Mouse (Mus musculus) G1E (cell line): ENCODE results near the gene Zdhhc22. TPM values are rescaled to one million over a fixed set of nuclear protein-coding genes. Genes with fewer than 3 reads are reported as not detected.

Experiments
- ATAC-seq: 2 replicates; pipeline ENCODE4 v1.8.0; 2016; ENCODE audit warnings: mild to moderate bottlenecking; ENCODE audit not compliant: insufficient number of reproducible peaks, poor library complexity, low FRiP score, severe bottlenecking; ENCODE audit errors: extremely low read depth
- DNase-seq: peaks from one replicate; pipeline ENCODE4 v3.0.0; 2012; ENCODE audit warnings: low spot score
- H3K27me3 ChIP-seq: 2 replicates; pipeline ENCODE4 v1.6.1; 2012; ENCODE audit warnings: mild to moderate bottlenecking, low read length, inconsistent platforms; ENCODE audit not compliant: insufficient read depth
- H3K36me3 ChIP-seq: replicated peaks from 2 replicates; pipeline ENCODE3; 2012; ENCODE audit warnings: mild to moderate bottlenecking, inconsistent platforms
- H3K4me1 ChIP-seq: 2 replicates; pipeline ENCODE4 v1.6.1; 2012; ENCODE audit warnings: low read depth, low read length, inconsistent platforms, mixed read lengths; ENCODE audit not compliant: insufficient read depth
- H3K4me3 ChIP-seq: 2 replicates; pipeline ENCODE4 v1.5.1; 2012; ENCODE audit warnings: low read depth, mild to moderate bottlenecking, inconsistent platforms, low read length, moderate library complexity, mixed read lengths
- H3K9me3 ChIP-seq: replicated peaks from 2 replicates; pipeline ENCODE4 v1.6.1; 2012; ENCODE audit warnings: inconsistent platforms
- CTCF ChIP-seq: IDR thresholded peaks from 2 replicates; pipeline ENCODE4 v1.5.1; 2012; ENCODE audit warnings: low read depth, low read length, inconsistent platforms, mixed read lengths
- GATA1 ChIP-seq: IDR thresholded peaks from 2 replicates; pipeline ENCODE4 v1.6.1; 2012; ENCODE audit warnings: borderline replicate concordance, low read length, inconsistent platforms, mixed read lengths
- GATA2 ChIP-seq: IDR thresholded peaks from 2 replicates; pipeline ENCODE4 v1.6.1; 2012; ENCODE audit warnings: low read depth, low read length, inconsistent platforms, borderline replicate concordance
- POLR2AphosphoS5 ChIP-seq: IDR thresholded peaks from 2 replicates; pipeline ENCODE4 v1.6.1; 2012; ENCODE audit warnings: low read depth, low read length, inconsistent platforms; ENCODE audit not compliant: insufficient replicate concordance
- TAL1 ChIP-seq: conservative IDR thresholded peaks from 2 replicates; pipeline ENCODE4 v1.6.1; 2012; ENCODE audit warnings: low read depth, low read length, inconsistent platforms, mixed read lengths
- polyA plus RNA-seq: library from polyadenylated mRNA; stranded (reverse); fragments of >175 nt; gene quantifications from 2 replicates; pipeline ENCODE4 v1.2.3, GENCODE M21; 2012
- total RNA-seq, 2 experiments: library from RNA; stranded (forward) in 1 of 2; stranded (reverse) in 1 of 2; fragments of 200-1000 nt in 1 of 2; fragments of >200 nt in 1 of 2; fragmentation: Nextera tagmentation in 1 of 2; gene quantifications; 2 replicates each; pipeline ENCODE4 v1.2.3; 2014 to 2017

The Zdhhc22 gene
- total and polyA plus RNA-seq, 3 experiments: 0.11 TPM; not detected in 2

DNA sequence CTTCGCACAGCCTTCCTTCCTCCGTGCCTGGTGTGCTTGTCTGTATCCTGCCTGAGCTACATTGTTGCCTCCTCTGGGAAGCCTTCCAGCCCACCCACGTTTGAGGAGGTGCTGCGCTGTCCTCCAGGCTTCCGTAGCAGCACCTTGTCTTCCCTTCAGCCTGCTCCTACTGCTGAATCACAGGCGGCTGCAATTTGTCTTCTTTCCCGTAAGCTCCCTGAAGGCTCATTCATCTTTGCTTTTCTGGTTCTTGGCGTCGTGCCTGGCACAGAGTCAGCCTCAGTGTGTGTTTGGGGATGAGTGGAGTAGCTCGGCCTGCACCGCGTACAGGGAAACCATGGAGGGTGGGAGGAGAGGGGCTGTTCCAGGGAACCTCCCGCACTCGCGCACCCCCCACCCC is 12.4 kb downstream of the Zdhhc22 start:
- peaks cover 45% of the 10 kb centered on the region for H3K27me3 ChIP-seq
- TF ChIP-seq GATA2 (no peak), TAL1 (no peak), POLR2AphosphoS5 (no peak), CTCF (no peak), GATA1 (no peak)

DNA sequence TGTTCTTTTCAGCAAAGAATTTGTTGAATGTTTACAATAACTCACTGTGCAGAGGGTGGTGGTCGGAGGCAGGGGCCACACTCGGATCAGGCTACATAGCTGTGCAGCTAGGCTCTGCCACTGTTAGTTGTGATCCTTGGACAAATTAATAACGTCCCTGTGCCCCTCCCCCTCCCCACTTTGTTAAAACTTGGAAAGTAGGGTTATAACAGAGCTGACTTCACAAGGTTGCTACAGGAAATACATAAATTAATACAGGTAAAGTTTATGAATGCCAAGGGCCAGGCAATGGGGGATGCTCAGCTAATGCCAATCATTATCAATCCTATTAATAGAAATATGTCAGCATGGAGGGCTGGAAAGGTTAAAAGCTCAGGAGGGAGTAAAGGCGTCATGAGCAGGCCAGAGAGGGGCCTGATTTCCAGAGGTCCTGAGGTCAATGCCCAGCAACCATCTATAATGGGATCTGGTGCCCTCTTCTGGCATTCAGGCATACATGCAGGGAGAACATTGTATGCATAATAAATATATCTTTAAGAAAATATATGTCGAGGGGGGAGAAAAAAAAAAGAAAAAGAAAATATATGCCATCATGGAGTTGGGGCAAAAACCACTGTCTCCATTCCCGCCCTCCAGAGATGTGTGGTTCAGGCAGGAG is 13.6 kb downstream of the Zdhhc22 start:
- TF ChIP-seq GATA2 (no peak), CTCF (peak; percentile 19; the same call in 1 of the 2 replicates), POLR2AphosphoS5 (no peak), GATA1 (no peak), TAL1 (no peak)
- Histone ChIP-seq H3K36me3 (no peaks in the 10 kb centered on the region), H3K4me1 (peaks cover 31% of the 10 kb centered on the region), H3K27me3 (peaks cover 47% of the 10 kb centered on the region), H3K4me3 (no peak overlapping the region), H3K9me3 (no peaks in the 10 kb centered on the region)
- no peak for DNase-seq
- no peak for ATAC-seq

More for the DNA sequence above, 12.4 kb downstream of the Zdhhc22 start:
- Histone ChIP-seq H3K4me1 (peaks cover 27% of the 10 kb centered on the region), H3K4me3 (no peak overlapping the region), H3K36me3 (no peaks in the 10 kb centered on the region), H3K9me3 (no peaks in the 10 kb centered on the region)
- no peak for ATAC-seq
- no peak for DNase-seq

DNA sequence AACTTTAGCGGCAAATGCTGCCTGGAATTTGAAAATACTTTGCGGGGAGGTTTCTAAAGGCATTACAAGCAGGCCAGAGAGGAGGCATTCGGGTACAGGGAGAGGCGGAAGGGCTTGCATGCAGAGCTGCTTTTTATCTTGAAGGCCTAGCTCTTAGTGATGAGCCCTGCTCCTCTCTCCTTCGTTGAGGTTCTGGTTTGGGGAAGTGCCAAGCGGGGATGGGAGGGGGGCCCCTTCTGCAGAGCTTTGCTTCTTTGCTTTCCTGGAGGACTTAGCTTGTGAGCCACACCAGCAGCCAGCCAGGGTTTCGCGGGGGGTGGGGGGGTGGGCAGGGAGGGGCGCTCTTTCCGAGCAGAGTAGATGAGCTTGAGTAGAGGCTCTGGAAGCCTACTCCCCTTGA is 14.5 kb downstream of the Zdhhc22 start:
- Histone ChIP-seq H3K27me3 (peaks cover 39% of the 10 kb centered on the region), H3K4me1 (peaks cover 31% of the 10 kb centered on the region), H3K4me3 (no peak overlapping the region), H3K36me3 (no peaks in the 10 kb centered on the region), H3K9me3 (no peaks in the 10 kb centered on the region)
- DNase-seq: peak; percentile 57
- no peak for TF ChIP-seq CTCF
- no peak for TF ChIP-seq POLR2AphosphoS5
- TF ChIP-seq GATA2: no peak
- no peak for TF ChIP-seq GATA1
- TF ChIP-seq TAL1: no peak
- ATAC-seq: no peak

DNA sequence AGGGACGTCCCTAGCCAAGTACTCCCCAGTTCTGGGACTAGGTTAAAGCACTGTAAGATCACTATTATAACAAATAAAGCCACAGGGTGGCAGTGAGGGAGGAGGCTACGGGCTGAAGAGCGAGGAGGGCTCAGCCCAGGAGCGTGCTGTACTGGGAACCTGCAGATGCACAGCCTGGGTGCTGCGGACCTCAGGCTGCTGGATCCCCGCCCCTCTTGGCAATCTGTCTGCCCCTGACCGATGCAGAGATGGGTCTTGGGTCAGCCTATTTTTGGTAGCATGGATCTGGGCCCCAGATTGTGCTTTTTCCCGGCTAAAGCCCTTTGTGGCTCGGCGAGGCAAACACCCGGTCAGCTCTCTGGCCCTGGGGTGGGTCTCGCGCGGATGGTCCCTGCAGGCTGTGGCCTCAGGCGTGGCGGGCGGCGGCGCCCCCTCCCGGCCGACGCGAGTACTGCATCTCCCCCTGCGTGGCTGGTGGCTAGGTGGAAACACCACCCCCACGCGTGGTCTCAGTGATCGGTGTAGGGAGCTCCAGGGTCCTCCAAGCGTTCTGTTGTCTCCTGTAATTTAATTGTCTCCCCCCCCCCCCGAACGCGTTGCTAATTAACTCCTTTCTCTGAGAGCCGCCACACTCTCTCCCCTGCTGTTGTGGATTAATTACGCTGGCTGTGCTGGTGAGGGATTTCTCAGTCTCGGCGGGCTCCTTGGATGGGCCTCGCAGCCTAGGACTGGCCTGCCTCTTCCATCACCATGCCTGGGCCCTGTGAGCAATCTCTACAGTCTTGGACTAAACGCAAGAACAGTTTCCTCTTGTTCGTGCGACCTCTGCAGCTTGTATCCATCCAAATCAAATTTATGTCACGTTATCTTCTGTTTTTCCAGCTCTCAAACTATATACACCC is 15.6 kb downstream of the Zdhhc22 start:
- ATAC-seq: no peak

DNA sequence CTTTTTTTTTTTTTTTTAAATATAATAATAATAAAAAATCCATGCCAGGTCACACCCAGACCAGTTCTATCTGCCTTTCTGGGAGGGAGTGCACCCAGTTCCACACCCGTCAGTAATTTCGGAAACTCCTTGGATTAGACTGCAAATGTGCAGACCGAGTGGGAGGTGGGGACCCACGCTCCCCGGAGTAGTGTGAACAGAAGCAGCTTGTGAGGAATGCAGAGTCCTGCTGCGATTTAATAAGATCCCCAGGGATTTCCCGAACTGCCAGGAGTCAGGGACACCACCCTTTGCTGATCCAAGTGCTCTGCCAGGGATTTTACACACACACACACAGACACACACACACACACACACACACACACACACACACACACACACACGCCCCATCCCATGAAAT is 16.5 kb downstream of the Zdhhc22 start:
- Histone ChIP-seq H3K4me3 (no peak overlapping the region), H3K9me3 (no peaks in the 10 kb centered on the region), H3K27me3 (peaks cover 23% of the 10 kb centered on the region), H3K4me1 (peaks cover 38% of the 10 kb centered on the region), H3K36me3 (no peaks in the 10 kb centered on the region)
- ATAC-seq: no peak
- TF ChIP-seq TAL1 (no peak), POLR2AphosphoS5 (no peak), CTCF (no peak), GATA2 (no peak), GATA1 (no peak)
- no peak for DNase-seq

More for the DNA sequence above, 15.6 kb downstream of the Zdhhc22 start:
- DNase-seq: peak; percentile 70
- no peaks in the 10 kb centered on the region for H3K36me3 ChIP-seq
- H3K4me1 ChIP-seq: peaks cover 31% of the 10 kb centered on the region
- H3K27me3 ChIP-seq: peaks cover 29% of the 10 kb centered on the region
- H3K9me3 ChIP-seq: no peaks in the 10 kb centered on the region
- peak overlapping the region; percentile 38; the same call in 1 of the 2 replicates for H3K4me3 ChIP-seq
- TF ChIP-seq CTCF (peak; percentile 100), GATA2 (no peak), POLR2AphosphoS5 (no peak), TAL1 (no peak), GATA1 (no peak)

DNA sequence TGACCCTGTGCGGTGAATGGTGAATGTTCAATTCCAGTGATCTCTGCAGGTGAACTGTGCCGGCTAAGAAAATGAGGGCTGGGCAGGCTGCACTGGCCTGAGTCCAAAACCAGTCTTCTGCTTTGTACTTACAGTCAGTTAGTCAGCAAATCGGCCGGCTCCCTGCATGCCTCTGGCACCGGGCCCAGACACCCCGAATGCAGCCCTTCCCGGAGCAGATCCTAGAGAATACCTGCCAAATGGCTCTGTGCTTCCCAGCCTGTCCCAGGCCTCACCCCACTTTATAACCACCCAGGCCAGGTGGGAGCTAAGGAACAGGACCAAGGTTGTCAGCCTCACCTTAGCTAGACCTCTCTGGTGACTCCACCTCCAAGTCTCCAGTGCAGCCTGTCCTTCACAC is 17.0 kb downstream of the Zdhhc22 start:
- TF ChIP-seq GATA1 (no peak), TAL1 (no peak), POLR2AphosphoS5 (no peak), CTCF (no peak), GATA2 (no peak)
- Histone ChIP-seq H3K4me1 (peaks cover 41% of the 10 kb centered on the region), H3K27me3 (peaks cover 19% of the 10 kb centered on the region), H3K4me3 (no peak overlapping the region), H3K36me3 (peaks cover under 1% of the 10 kb centered on the region), H3K9me3 (no peaks in the 10 kb centered on the region)
- DNase-seq (peak; percentile 49), ATAC-seq (no peak)
